Mouse (Mus musculus) testis, adult 2 months (tissue): ENCODE data around the gene Slc16a11. TPM values are rescaled to one million over a fixed set of nuclear protein-coding genes. Genes with fewer than 3 reads are reported as not detected.

Source experiments
- H3K27ac ChIP-seq: fragments of 200-500 bp; 2 replicates; pipeline ENCODE4 v1.5.1; 2012; ENCODE audit warnings: low read depth, low read length; ENCODE audit not compliant: control insufficient read depth, insufficient read depth
- H3K27me3 ChIP-seq: fragments of 200-500 bp; 2 replicates; pipeline ENCODE4 v1.6.1; 2012; ENCODE audit warnings: mild to moderate bottlenecking, low read length, moderate library complexity; ENCODE audit not compliant: control insufficient read depth, insufficient read depth
- H3K36me3 ChIP-seq: fragments of 200-500 bp; 2 replicates; pipeline ENCODE4 v1.6.1; 2012; ENCODE audit warnings: mild to moderate bottlenecking, low read length; ENCODE audit not compliant: control insufficient read depth, insufficient read depth
- H3K4me1 ChIP-seq: fragments of 200-500 bp; 2 replicates; pipeline ENCODE4 v1.6.1; 2012; ENCODE audit warnings: low read length; ENCODE audit not compliant: control insufficient read depth, insufficient read depth
- H3K4me3 ChIP-seq: fragments of 200-500 bp; 2 replicates; pipeline ENCODE4 v1.5.1; 2012; ENCODE audit warnings: low read depth, mild to moderate bottlenecking, low read length, moderate library complexity, mixed read lengths; ENCODE audit not compliant: control insufficient read depth
- CTCF ChIP-seq: fragments of 200-500 bp; IDR thresholded peaks from 2 replicates; pipeline ENCODE4 v1.5.1; 2012; ENCODE audit warnings: low read depth, mild to moderate bottlenecking, inconsistent platforms, low read length, moderate library complexity; ENCODE audit not compliant: control insufficient read depth, insufficient read depth, insufficient replicate concordance
- POLR2A ChIP-seq: fragments of 200-500 bp; IDR thresholded peaks from 2 replicates; pipeline ENCODE4 v1.6.1; 2012; ENCODE audit warnings: low read depth, mild to moderate bottlenecking, inconsistent platforms, low read length, moderate library complexity; ENCODE audit not compliant: control insufficient read depth
- polyA plus RNA-seq: library from polyadenylated mRNA; depleted of rRNA; stranded (reverse); fragments of >200 nt; gene quantifications from 2 replicates; pipeline ENCODE4 v1.2.3, GENCODE M21; 2012

Gene Slc16a11
- polyA plus RNA-seq, 1 experiment = 2.3 TPM

DNA sequence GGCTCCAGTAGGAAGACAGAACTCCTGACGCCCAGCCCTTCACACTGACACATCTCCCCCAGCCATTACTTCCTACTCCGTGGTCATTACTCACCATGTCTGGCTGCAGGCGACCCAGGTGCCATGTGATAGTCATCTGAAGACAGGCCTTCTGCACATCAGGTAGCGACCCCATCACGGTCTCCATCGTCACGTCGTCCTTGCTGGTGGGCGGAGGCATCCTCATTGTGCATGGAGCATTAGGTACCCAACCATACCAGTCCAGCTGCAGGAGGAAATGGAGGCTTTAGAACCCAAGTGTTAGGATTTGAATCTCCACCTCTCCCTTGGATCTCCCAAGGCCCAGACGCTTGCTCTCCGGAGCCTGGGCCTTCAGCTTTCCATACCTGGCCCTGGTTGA lies 30.0 kb downstream of the Slc16a11 start:
- Histone ChIP-seq H3K4me3 (no peak overlapping the region), H3K36me3 (no peaks in the 10 kb centered on the region), H3K4me1 (no peaks in the 10 kb centered on the region; the same call in none of the 2 replicates), H3K27me3 (no peaks in the 10 kb centered on the region), H3K27ac (no peak overlapping the region)
- peak; percentile 31; the same call in 1 of the 2 replicates for TF ChIP-seq POLR2A
- no peak for TF ChIP-seq CTCF

DNA sequence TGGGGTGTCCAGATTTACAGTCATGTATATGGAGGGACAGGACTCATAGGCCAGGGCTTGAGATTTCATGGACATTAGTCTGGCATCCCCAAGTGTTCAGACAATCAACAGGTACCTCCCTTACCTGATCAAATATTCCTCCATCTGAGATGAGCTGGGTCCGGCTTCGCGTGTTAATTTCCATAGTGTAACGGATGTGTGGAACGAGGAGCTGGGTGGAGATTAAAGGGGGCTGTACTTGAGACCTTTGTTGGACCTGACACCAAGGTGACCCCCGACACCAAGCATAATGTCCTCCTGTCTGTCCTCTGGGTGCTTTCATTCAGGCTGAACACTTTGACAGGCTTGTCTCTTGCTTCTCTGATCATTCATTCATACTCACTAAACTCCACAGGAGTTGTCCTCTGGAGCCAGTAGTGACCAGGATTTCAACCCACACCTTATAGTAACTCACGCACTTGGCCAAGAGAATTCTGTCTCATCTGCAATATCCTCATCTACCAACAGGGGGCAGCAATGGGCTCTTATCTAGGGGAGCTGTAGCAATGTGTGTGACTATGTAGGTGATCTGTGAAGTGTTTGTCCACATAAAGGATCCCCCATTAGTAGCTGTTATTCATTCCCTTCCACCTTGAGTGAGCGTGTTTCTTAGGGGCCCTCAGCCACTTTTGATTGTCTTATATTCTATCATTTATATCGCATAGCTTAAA lies 34.7 kb downstream of the Slc16a11 start:
- Histone ChIP-seq H3K27me3 (no peaks in the 10 kb centered on the region), H3K4me3 (no peak overlapping the region), H3K4me1 (peaks cover 1% of the 10 kb centered on the region), H3K36me3 (no peaks in the 10 kb centered on the region), H3K27ac (no peak overlapping the region)
- TF ChIP-seq POLR2A = no peak

DNA sequence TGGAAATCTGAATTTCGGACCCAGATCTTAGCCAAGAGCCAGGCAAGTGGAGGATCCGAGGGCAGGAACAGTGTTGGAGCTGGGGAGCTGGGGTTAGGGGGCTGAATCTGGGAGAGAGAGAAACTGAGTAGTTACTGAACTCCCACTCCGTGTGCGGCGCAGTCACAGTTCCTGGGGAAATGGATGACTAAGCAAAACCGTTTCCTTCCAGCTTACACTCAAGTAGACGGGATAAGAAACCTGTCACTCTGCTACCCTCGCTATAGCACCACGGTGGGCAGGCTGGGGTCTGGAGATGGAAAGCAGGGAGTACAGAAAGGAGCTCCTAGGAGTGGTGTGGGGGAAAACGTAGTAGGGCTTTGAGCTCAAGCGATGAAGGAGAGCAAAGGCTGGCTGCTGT lies 37.6 kb downstream of the Slc16a11 start:
- H3K36me3 ChIP-seq = no peaks in the 10 kb centered on the region
- H3K27me3 ChIP-seq = no peaks in the 10 kb centered on the region; the same call in 1 of the 2 replicates
- H3K4me3 ChIP-seq = no peak overlapping the region
- peaks cover 21% of the 10 kb centered on the region for H3K4me1 ChIP-seq
- H3K27ac ChIP-seq = no peak overlapping the region
- no peak for TF ChIP-seq CTCF
- TF ChIP-seq POLR2A = no peak

DNA sequence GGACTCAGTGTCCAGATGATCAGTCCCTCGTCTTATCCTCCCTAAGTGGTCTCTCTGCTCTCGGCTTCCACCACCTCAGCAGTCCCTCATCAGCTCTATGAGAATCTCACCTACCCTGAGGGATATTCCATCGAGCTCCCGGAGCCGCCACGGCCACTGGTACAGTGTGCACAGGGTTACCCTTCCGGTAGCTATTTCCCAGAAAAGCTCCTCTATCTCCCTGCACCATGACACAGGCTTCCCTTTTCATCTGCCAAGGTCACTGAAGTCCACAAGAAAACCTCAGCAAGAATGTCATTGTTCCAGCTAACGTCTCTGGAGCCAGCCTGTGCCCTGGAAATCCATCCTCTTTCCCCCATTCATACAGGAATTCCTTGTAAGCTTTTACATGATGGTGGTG lies 39.3 kb downstream of the Slc16a11 start:
- no peak overlapping the region for H3K4me3 ChIP-seq
- H3K4me1 ChIP-seq = peaks cover 24% of the 10 kb centered on the region
- H3K36me3 ChIP-seq = no peaks in the 10 kb centered on the region
- no peak for TF ChIP-seq CTCF
- TF ChIP-seq POLR2A = no peak
- no peaks in the 10 kb centered on the region; the same call in 1 of the 2 replicates for H3K27me3 ChIP-seq
- no peak overlapping the region for H3K27ac ChIP-seq

DNA sequence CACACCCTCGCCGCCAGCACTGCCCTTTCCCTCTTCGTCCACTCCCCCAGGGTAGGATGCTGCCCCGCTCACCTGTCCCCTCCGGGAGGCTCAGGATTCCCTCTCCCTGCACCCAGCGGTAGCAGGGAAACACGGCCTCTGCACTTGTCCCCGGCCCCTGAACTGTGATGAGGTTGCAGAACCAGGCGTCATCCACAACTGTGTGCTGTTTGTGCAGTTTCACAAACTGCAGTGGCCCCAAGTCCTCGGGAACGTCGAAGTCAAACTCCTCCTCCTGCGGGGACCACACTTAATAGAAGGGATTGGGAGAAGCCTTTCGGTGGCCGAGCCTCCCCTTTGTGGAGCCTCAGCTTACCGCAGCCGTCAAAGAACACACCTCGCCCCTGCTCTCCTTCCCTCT lies 41.8 kb downstream of the Slc16a11 start:
- Histone ChIP-seq H3K27me3 (no peaks in the 10 kb centered on the region; the same call in 1 of the 2 replicates), H3K4me3 (peak overlapping the region; percentile 25), H3K4me1 (peaks cover 24% of the 10 kb centered on the region), H3K36me3 (no peaks in the 10 kb centered on the region), H3K27ac (no peak overlapping the region)
- TF ChIP-seq CTCF = no peak
- no peak for TF ChIP-seq POLR2A

DNA sequence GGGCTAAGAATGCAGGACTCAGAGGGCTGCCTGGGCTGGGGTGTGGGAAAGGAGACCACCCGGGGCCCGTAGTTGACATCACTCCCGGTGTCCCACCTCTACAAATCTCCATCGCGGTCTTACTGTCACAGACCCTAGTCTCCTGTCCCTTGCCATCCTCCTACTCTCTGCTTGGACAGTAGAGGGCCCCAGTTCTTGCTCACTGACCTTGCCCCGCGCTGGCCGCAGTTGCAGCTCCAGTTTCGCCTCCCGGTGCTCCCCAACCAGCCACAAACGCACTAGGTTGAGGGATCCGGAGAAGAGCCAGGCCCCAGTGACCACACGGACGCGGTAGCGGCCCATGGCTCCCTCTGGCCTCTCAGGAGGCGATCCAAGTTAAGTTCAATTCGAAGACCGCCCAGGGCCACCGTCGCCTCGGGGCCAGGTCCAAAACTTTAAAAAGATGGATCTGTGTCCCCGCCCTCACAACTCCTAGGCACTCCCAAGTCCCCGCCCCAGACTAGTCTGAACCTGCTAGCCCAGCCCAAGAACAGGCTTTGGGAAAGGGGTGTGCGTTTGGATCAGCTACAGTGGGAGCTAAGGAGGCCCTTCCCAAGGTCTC lies 42.5 kb downstream of the Slc16a11 start, which contains the start of gene Alox12:
Gene Alox12, minus strand, starts transcription at position 423 of the 601 bp plus-strand sequence.
- TF ChIP-seq CTCF (peak; percentile 32; the same call in 1 of the 2 replicates), POLR2A (no peak)
- no peak within 1 kb of the TSS for H3K27ac ChIP-seq
- H3K36me3 ChIP-seq = no peaks in the 10 kb centered on the region
- peaks cover 24% of the 10 kb centered on the region for H3K4me1 ChIP-seq
- H3K27me3 ChIP-seq = no peaks in the 10 kb centered on the region; the same call in 1 of the 2 replicates
- peak within 1 kb of the TSS; percentile 56 for H3K4me3 ChIP-seq

DNA sequence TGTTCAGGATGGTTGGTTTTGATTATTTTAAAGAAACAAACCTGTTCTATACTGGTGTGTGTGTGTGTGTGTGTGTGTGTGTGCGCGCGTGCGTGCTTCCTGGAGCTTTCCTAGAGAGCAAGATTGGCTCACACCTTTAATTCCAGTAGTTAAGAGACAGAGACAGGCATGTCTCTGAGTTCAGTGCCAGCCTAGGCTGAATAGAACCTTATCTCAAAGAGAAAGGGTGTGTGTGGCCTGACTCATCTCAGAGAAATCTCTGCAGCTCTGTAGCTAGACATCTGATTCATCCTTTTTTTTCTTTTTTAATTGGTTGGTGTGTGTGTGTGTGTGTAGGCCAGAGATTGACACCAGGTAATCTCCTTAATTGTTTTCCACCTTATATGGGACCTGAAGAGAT lies 46.5 kb downstream of the Slc16a11 start:
- no peak for TF ChIP-seq CTCF
- no peak for TF ChIP-seq POLR2A
- Histone ChIP-seq H3K4me1 (peaks cover 14% of the 10 kb centered on the region), H3K36me3 (no peaks in the 10 kb centered on the region), H3K4me3 (no peak overlapping the region), H3K27ac (no peak overlapping the region), H3K27me3 (no peaks in the 10 kb centered on the region)
